Mouse (Mus musculus) limb, embryonic 13.5 days (tissue): ENCODE data around the gene Rpl6. TPM values are rescaled to one million over a fixed set of nuclear protein-coding genes. Genes with fewer than 3 reads are reported as not detected.
"Not testable (repeated sequence)": the region's sequence is repeated elsewhere in the genome, so short reads cannot be mapped to it uniquely, and the experiment has no call there.

ENCODE experiments used
- ATAC-seq: fragments of 200-750 bp; cut with Nextera tagmentation; 2 replicates; pipeline ENCODE4 v1.8.0; 2017; ENCODE audit warnings: low read depth, moderate number of reproducible peaks, moderate TSS enrichment; ENCODE audit not compliant: low FRiP score
- H3K27ac ChIP-seq: fragments of 300-500 bp; sonication (generic); 2 replicates; pipeline ENCODE4 v1.5.1; 2015; ENCODE audit warnings: inconsistent platforms, mild to moderate bottlenecking, moderate library complexity
- H3K27me3 ChIP-seq: fragments of 300-500 bp; sonication (generic); 2 replicates; pipeline ENCODE4 v1.6.1; 2015; ENCODE audit warnings: mild to moderate bottlenecking, inconsistent platforms
- H3K36me3 ChIP-seq: fragments of 300-500 bp; sonication (generic); 2 replicates; pipeline ENCODE4 v1.6.1; 2015; ENCODE audit warnings: inconsistent platforms, mild to moderate bottlenecking, moderate library complexity
- H3K4me1 ChIP-seq: fragments of 300-500 bp; sonication (generic); 2 replicates; pipeline ENCODE4 v1.6.1; 2015; ENCODE audit warnings: inconsistent platforms
- H3K4me2 ChIP-seq: fragments of 300-500 bp; sonication (generic); replicated peaks from 2 replicates; pipeline ENCODE4 v1.6.1; 2015; ENCODE audit warnings: inconsistent platforms, mild to moderate bottlenecking, moderate library complexity
- H3K4me3 ChIP-seq: fragments of 300-500 bp; sonication (generic); 2 replicates; pipeline ENCODE4 v1.5.1; 2015; ENCODE audit warnings: moderate library complexity, mild to moderate bottlenecking, inconsistent platforms
- H3K9ac ChIP-seq: fragments of 300-500 bp; sonication (generic); 2 replicates; pipeline ENCODE4 v1.6.1; 2015; ENCODE audit warnings: mild to moderate bottlenecking, inconsistent platforms
- H3K9me3 ChIP-seq: fragments of 300-500 bp; sonication (generic); 2 replicates; pipeline ENCODE4 v1.6.1; 2016; ENCODE audit warnings: inconsistent platforms
- WGBS: fragments of 180-500 bp; shearing (Covaris S2); methylation state at CpG from one replicate; pipeline ENCODE4 v1.1.7; 2015; 5-methylcytosine and 5-hydroxymethylcytosine counted together
- polyA plus RNA-seq: library from polyadenylated mRNA; unstranded; fragments of >200 nt; fragmentation: Nextera tagmentation; extraction: Ambion mirVana; gene quantifications from 2 replicates; pipeline ENCODE4 v1.2.1, GENCODE M21; 2015

Rpl6 gene
- polyA plus RNA-seq, 1 experiment from 2014 or later: 616 TPM

GRCm38 (mm10) chr5:121201739-121202138 is 2.5 kb upstream of the Rpl6 start:
- Histone ChIP-seq H3K9me3 (no peaks in the 10 kb centered on the region), H3K4me1 (peaks cover 14% of the 10 kb centered on the region), H3K4me3 (no peak overlapping the region), H3K27ac (no peak overlapping the region), H3K9ac (no peak overlapping the region), H3K4me2 (no peak overlapping the region), H3K27me3 (no peaks in the 10 kb centered on the region), H3K36me3 (peaks cover 13% of the 10 kb centered on the region)
- 48% methylated on average over 3 of the region's 3 CpGs for WGBS
- no peak for ATAC-seq

- Histone ChIP-seq H3K9me3 (no peaks in the 10 kb centered on the region), H3K27ac (no peak overlapping the region), H3K4me3 (no peak overlapping the region), H3K4me1 (peaks cover 21% of the 10 kb centered on the region), H3K9ac (no peak overlapping the region), H3K27me3 (no peaks in the 10 kb centered on the region), H3K36me3 (peaks cover 20% of the 10 kb centered on the region), H3K4me2 (no peak overlapping the region)
- no peak for ATAC-seq
- 87% methylated on average over 1 of the region's 1 CpGs for WGBS
These were observed 1.8 kb upstream of the Rpl6 start for GRCm38 (mm10) chr5:121202467-121202866.

GRCm38 (mm10) chr5:121205537-121206130 is 1.4 kb downstream of the Rpl6 start:
- peaks cover 52% of the 10 kb centered on the region for H3K36me3 ChIP-seq

GRCm38 (mm10) chr5:121206540-121206939 is 2.3 kb downstream of the Rpl6 start:
- H3K27me3 ChIP-seq: no peaks in the 10 kb centered on the region
- 85% methylated on average over 9 of the region's 9 CpGs for WGBS
- no peak for ATAC-seq
- peak overlapping the region; percentile 73 for H3K4me2 ChIP-seq
- no peaks in the 10 kb centered on the region for H3K9me3 ChIP-seq
- H3K4me3 ChIP-seq: peak overlapping the region; percentile 98
- H3K4me1 ChIP-seq: peaks cover 27% of the 10 kb centered on the region
- H3K27ac ChIP-seq: no peak overlapping the region
- H3K9ac ChIP-seq: peak overlapping the region; percentile 100
- H3K36me3 ChIP-seq: peaks cover 61% of the 10 kb centered on the region

More at GRCm38 (mm10) chr5:121205537-121206130, 1.4 kb downstream of the Rpl6 start:
- not testable (repeated sequence) for H3K27ac ChIP-seq, H3K27me3 ChIP-seq, ATAC-seq, H3K9me3 ChIP-seq
- WGBS: 72% methylated on average over 9 of the region's 10 CpGs
- H3K4me3 ChIP-seq: peak overlapping the region; percentile 98
- peak overlapping the region; percentile 73 for H3K4me2 ChIP-seq
- H3K4me1 ChIP-seq: peaks cover 27% of the 10 kb centered on the region
- H3K9ac ChIP-seq: peak overlapping the region; percentile 100

GRCm38 (mm10) chr5:121206984-121207383 is 2.7 kb downstream of the Rpl6 start:
- 0 out of 2 replicates have a peak overlapping the region, but pooled peaks have one; percentile 73 for H3K4me2 ChIP-seq
- WGBS: 87% methylated on average over 3 of the region's 3 CpGs
- 0 out of 2 replicates have a peak overlapping the region, but pooled peaks have one; percentile 98 for H3K4me3 ChIP-seq
- H3K4me1 ChIP-seq: peaks cover 27% of the 10 kb centered on the region
- peak overlapping the region; percentile 100; the same call in 1 of the 2 replicates for H3K9ac ChIP-seq
- H3K27ac ChIP-seq: no peak overlapping the region
- ATAC-seq: no peak
- peaks cover 65% of the 10 kb centered on the region for H3K36me3 ChIP-seq
- H3K27me3 ChIP-seq: no peaks in the 10 kb centered on the region
- no peaks in the 10 kb centered on the region for H3K9me3 ChIP-seq

GRCm38 (mm10) chr5:121209755-121210600 is 5.7 kb downstream of the Rpl6 start:
- 92% methylated on average over 9 of the region's 9 CpGs for WGBS

GRCm38 (mm10) chr5:121210601-121210924 is 6.3 kb downstream of the Rpl6 start:
- Histone ChIP-seq H3K4me2 (no peak overlapping the region), H3K36me3 (peaks cover 77% of the 10 kb centered on the region), H3K4me1 (peaks cover 24% of the 10 kb centered on the region), H3K4me3 (no peak overlapping the region), H3K9ac (no peak overlapping the region), H3K9me3 (no peaks in the 10 kb centered on the region), H3K27me3 (no peaks in the 10 kb centered on the region), H3K27ac (no peak overlapping the region)
- WGBS: 91% methylated on average over 1 of the region's 1 CpGs
- ATAC-seq: no peak

More at GRCm38 (mm10) chr5:121209755-121210600, 5.7 kb downstream of the Rpl6 start:
- Histone ChIP-seq H3K4me2 (no peak overlapping the region), H3K4me3 (no peak overlapping the region), H3K27me3 (no peaks in the 10 kb centered on the region), H3K9me3 (no peaks in the 10 kb centered on the region), H3K36me3 (peaks cover 78% of the 10 kb centered on the region), H3K9ac (no peak overlapping the region), H3K4me1 (peaks cover 27% of the 10 kb centered on the region), H3K27ac (no peak overlapping the region)
- ATAC-seq: no peak

- 93% methylated on average over 6 of the region's 6 CpGs for WGBS
- Histone ChIP-seq H3K4me2 (no peak overlapping the region), H3K9ac (no peak overlapping the region), H3K4me1 (peaks cover 9% of the 10 kb centered on the region), H3K36me3 (peaks cover 61% of the 10 kb centered on the region), H3K27me3 (no peaks in the 10 kb centered on the region), H3K27ac (no peak overlapping the region), H3K4me3 (no peak overlapping the region), H3K9me3 (no peaks in the 10 kb centered on the region)
- no peak for ATAC-seq
These were observed 7.8 kb downstream of the Rpl6 start for GRCm38 (mm10) chr5:121212108-121212507.

- Histone ChIP-seq H3K9me3 (no peaks in the 10 kb centered on the region), H3K27ac (no peak overlapping the region), H3K4me3 (no peak overlapping the region), H3K4me2 (no peak overlapping the region), H3K27me3 (no peaks in the 10 kb centered on the region), H3K36me3 (peaks cover 35% of the 10 kb centered on the region), H3K4me1 (no peaks in the 10 kb centered on the region), H3K9ac (no peak overlapping the region)
- WGBS: 55% methylated on average over 7 of the region's 7 CpGs
- no peak for ATAC-seq
These were observed 10.4 kb downstream of the Rpl6 start for GRCm38 (mm10) chr5:121214707-121215106.

- Histone ChIP-seq H3K4me1 (no peaks in the 10 kb centered on the region), H3K9ac (no peak overlapping the region), H3K36me3 (peaks cover 27% of the 10 kb centered on the region), H3K4me3 (no peak overlapping the region), H3K27me3 (no peaks in the 10 kb centered on the region), H3K27ac (no peak overlapping the region), H3K9me3 (no peaks in the 10 kb centered on the region), H3K4me2 (no peak overlapping the region)
- 56% methylated on average over 13 of the region's 13 CpGs for WGBS
- no peak for ATAC-seq
These were observed 11.3 kb downstream of the Rpl6 start for GRCm38 (mm10) chr5:121215380-121216125.

- H3K4me3 ChIP-seq: no peak overlapping the region
- no peak overlapping the region for H3K27ac ChIP-seq
- ATAC-seq: no peak
- peaks cover 21% of the 10 kb centered on the region for H3K36me3 ChIP-seq
- H3K4me1 ChIP-seq: 0 out of 2 replicates have a peak, but pooled peaks cover under 1% of the 10 kb centered on the region
- WGBS: 78% methylated on average over 12 of the region's 12 CpGs
- H3K27me3 ChIP-seq: no peaks in the 10 kb centered on the region
- no peak overlapping the region for H3K4me2 ChIP-seq
- H3K9ac ChIP-seq: no peak overlapping the region
- no peaks in the 10 kb centered on the region for H3K9me3 ChIP-seq
These were observed 11.8 kb downstream of the Rpl6 start for GRCm38 (mm10) chr5:121216126-121216446.
